Mouse (Mus musculus) adrenal gland, postnatal 10 days (tissue): ENCODE measurements around the gene Prss32. TPM values are rescaled to one million over a fixed set of nuclear protein-coding genes. Genes with fewer than 3 reads are reported as not detected.

Experiments used
- DNase-seq: peaks from one replicate; pipeline ENCODE4 v3.0.0; 2021; ENCODE audit warnings: mixed read lengths
- long read RNA-seq, 2 experiments: library from polyadenylated mRNA; stranded (forward); transcript quantifications; one replicate each; pipeline ENCODE4 v2.0.0; 2021
- total RNA-seq, 2 experiments: library from RNA; stranded (reverse); gene quantifications; 2 replicates each; pipeline ENCODE4 v1.2.3; 2021

The Prss32 gene
- not detected for total RNA-seq
- long read RNA-seq, experiment 1 = 0 reads
- long read RNA-seq, experiment 2 = 0 reads

DNA sequence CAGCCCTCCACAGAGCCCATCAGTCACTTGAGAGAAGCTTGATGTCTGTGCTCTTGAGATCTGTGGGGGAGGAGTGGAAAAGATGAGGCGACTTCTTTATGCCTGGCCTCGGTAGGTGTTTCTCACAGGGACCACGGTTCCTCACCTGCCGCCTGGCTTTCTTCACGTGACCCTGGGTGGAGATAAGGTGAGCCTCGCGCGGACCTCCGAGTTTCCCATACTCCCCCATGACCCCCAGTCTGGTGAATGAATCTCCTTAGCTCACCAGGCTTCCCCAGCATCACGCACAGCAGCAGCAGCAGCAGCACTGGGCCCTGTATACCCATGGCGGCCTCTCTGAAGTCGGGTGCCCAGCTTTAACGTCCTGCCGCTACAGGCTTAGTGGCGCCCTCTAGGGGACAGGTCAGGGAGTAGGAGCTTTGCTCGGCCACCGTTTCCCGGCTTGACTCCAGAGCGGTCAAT, at the start of gene Prss32, which contains the start of gene Prss41:
TSS of gene Prss32 (plus strand) at position 44 of the 462 bp plus-strand sequence.
TSS of gene Prss41 (minus strand) at position 361 of the 462 bp plus-strand sequence.
- peak; percentile 76 for DNase-seq

DNA sequence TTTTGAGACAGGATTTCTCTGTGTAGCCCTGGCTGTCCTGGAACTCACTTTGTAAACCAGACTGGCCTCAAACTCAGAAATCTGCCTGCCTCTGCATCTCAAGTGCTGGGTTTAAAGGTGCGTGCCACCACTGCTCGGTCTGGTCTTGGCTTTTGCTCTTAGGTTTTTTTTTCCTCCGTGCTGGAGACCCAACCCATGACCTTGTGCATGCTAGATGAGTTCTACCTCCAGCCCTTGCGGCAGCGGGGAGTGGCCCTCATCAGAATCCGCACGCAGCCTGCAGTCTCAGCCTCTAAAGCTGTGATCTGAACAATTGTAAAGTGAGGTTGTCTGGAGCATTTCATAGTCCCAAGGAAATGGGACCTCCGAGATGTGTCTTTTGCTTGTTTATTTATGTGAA, 48.3 kb upstream of the Prss32 start:
- no peak for DNase-seq

DNA sequence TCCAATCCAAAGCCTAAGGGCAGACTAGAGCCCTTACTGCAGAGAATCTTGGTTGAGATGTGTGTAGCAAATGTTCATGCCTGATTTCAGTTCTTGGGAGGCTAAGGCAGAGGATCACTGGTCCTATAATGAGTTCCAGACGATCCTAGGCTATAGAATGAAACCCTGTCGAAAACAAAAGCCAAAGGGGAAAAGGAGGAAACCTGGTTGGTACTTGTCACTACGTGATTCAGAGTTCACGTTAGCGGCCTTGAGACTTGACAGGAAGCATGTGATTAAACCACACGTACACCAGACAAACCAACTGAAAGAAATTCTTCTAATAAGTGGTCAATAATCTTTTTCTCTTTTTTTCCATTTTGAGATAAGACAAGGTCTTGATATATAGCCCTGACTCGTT, 46.3 kb upstream of the Prss32 start:
- no peak for DNase-seq

DNA sequence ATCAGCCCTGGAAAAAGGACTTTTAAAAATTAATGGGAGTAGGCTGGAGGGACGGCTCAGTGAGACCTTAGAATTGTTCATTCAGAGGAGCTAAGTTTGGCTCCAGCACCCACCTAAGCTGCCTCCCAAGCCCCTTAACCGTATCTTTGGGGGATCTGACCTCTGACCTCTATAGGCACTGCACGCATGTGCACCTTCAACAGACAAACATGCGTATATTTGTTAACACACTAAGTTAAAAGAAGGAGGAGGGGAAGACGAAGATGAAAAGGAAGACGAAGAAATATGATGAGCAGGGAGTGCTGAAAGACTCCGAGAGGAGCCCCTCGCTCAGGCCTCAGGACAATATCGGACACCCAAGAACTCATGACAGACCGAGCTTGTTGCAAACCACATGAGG, 42.0 kb upstream of the Prss32 start:
- DNase-seq = no peak

DNA sequence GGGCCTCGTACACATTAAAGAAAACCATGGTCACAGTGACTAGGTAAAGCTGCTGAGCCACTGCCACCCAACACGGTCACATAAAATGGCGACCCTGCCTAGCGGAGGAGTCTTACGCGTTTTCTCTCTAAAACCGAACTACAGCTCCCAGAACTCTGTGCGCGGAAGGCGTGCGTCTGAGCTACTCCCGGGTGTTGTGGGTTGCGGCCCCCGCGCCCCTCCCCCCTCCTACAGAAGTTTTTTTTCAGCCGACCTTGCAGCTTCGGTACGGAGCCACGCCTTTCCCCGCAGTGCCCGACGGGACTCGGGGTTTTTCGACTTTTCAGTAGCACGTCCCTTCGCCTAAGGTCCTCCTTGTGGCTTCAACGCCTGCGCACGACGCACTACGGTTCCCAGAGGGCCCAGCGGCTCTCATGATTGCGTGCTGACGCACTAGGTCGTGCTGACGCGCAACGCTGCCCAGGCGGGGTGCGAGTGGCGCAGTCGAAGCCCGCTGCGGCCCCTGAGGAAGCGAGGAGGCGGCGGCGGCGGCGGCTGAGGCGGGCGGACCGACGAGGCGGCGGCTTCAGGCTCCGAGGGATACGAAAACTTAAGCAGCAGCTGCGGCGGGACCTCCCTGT, 40.8 kb upstream of the Prss32 start:
- DNase-seq = peak; percentile 97

DNA sequence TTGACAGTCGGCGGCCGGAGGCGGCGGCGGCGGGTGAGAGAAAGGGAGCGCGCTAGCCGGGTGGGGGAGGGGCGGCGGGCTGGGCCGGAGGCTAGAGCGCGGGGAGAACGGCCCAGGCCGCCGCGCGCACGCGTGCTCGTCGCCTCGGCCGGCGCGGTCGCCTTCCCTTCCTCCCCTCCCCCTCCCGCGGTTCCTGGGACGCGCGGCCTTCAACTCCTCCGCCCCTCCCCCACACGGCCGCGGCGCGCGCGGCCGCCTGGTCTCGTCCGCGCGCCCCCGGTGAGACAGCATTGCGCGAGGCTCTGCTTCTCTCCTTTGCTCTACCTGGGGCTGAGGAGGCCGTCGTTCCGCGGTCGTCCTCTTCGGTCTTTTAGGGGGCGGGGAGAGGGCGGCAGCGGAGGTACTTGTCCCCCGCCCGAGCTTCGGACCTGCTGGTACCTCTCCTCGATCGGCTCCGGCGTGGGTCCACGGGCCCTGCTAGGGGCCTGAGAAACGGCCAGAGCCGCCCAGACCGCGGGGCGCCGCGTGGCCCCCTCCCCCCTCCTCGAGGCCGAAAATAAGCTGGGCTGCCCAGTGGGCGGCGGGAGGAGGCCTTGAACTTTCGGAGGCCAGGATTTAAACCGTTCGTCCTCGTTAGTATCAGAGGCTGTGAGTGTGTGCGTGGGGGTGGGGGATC, 40.2 kb upstream of the Prss32 start:
- peak; percentile 92 for DNase-seq

DNA sequence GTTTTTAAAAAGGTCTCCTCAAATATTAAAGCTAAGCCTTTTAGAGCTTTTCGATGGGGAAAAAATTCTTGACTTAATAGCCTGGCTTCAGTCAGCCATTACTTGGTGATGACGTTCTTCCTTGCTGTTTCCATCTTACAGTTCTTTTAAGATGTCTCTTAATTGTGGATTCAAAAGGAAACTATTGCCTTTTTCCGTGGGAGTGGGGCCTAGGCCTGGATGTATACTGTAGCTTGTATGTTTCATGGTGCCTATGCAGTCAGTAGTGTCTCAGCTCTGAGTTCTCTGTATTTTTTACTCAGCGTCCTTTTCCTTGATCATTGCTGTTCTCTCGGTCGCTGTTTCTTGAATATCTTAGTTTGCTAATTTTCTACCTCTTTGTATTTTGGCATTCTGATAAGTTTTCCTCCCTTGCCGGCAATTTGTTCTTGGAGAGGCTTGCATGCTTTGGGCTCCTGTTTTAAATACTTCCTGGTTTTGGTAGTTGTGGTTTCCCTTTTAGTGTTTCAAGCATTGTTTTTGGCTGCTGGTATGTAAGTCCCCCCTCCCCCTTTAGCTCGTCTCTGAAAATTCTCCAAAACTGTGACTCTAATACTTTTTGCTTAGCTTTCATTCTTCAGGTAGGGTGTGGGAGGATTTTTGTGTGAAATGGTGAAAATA, 39.1 kb upstream of the Prss32 start:
- DNase-seq = no peak

DNA sequence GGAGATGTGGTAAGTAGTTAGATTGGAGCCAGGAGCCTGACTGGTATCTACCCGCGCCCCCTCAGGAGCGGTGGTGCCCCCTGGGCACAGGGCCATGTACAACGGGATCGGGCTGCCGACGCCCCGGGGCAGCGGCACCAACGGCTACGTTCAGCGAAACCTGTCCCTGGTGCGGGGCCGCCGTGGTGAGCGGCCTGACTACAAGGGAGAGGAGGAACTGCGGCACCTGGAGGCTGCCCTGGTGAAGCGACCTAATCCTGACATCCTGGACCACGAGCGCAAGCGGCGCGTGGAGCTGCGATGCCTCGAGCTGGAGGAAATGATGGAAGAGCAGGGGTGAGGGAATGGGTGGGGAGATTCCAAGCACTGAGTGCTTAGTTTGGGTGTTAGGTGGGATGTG, 36.8 kb upstream of the Prss32 start:
- DNase-seq = peak; percentile 55

DNA sequence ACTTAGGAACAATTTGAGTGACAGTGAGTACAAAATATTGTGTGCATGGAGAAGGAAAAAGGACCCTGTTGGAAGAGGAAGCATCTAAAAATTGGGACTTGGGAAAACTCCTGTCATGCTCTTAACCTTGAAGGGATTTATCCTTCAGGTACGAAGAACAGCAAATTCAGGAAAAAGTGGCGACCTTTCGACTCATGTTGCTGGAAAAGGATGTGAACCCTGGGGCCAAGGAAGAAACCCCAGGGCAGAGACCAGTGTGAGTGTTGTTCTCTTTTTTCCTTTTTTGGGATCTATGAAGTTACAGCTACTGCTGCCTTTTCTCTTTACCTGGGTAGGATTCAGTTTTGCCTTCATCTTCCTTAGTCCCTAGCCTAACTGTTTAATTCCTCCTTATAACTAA, 35.7 kb upstream of the Prss32 start:
- DNase-seq = no peak

DNA sequence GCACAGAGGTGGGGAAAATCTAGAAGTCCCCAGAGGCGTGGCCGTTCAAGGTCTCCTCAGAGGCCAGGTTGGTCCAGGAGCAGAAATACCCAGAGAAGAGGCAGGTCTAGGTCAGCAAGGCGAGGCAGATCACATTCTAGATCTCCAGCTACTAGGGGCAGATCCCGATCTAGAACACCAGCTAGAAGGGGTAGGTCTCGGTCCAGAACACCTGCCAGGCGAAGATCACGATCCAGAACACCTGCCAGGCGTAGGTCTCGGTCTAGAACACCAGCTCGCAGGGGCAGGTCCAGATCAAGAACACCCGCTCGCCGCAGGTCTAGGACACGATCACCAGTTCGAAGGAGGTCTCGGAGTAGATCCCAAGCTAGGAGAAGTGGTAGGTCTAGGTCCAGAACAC, 28.0 kb upstream of the Prss32 start:
- no peak for DNase-seq

DNA sequence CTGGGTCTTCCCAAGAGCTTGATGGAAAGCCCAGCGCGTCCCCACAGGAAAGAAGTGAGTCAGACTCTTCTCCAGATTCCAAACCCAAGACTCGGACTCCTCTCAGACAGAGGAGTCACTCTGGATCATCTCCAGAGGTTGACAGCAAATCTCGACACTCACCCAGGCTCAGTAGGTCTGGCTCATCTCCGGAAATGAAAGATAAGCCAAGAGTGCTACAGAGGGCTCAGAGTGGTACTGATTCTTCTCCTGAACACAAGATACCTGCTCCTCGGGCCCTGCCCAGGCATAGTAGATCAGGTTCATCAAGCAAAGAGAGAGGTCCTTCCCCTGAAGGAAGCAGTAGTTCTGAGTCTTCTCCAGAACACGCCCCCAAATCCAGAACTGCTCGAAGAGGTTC, 25.1 kb upstream of the Prss32 start:
- no peak for DNase-seq

DNA sequence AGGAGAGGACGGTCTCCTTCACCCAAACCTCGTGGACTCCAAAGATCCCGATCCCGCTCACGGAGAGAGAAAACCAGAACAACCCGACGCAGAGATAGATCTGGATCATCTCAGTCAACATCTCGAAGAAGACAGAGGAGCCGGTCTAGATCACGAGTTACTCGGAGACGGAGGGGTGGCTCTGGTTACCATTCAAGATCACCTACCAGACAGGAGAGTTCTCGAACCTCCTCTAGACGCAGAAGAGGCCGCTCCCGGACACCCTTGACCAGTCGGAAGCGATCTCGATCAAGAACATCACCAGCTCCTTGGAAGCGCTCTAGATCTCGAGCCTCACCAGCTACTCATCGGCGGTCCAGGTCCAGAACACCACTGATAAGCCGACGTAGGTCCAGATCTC, 24.4 kb upstream of the Prss32 start:
- no peak for DNase-seq

DNA sequence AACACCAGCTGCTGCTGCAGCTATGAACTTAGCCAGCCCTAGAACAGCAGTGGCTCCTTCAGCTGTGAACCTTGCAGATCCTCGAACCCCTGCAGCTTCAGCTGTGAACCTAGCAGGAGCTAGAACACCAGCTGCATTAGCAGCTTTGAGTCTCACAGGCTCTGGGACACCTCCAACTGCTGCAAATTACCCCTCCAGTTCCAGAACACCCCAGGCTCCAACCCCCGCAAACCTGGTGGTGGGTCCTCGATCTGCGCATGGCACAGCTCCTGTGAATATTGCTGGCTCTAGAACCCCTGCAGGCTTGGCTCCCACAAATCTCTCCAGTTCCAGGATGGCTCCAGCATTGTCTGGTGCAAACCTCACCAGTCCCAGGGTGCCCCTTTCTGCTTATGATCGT, 22.9 kb upstream of the Prss32 start:
- no peak for DNase-seq

DNA sequence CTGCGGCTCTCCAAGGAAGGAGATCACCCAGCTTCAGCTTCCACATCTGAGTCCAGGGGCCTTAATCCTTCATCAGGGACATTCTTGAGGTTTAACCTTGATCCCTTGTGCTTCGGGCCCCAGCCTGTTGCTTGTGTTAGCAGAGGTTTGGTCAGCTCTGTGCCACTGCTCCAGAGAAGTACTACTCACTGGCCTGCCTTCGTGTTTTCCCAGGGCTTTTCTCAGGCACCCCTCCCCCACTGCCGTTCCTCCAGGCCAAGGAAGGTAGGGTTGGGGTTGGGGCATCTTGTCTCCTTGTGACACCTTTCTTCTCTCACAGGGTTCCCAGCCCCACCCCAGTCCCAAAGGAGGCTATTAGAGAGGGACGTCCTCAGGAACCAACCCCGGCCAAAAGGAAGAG, 21.6 kb upstream of the Prss32 start:
- peak; percentile 16 for DNase-seq

DNA sequence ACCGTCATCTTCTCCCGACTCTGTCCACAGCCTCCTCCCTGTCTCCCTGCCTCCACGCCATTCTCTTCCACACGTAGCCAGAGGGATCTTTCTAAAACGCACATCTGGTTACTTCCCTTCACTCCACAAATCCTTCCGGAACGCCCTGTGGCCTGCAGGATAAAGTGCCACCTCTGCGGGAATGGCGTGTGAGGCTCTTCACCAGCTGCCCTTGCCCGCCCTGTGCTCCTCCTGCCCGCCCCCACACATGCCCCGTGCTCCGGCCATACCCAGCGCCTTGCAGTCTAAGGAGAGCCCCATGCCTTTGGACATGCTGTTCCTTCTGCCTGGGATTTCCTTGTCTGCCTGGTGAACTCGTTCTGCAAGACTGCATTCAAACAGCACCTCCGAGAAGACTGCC, 20.6 kb upstream of the Prss32 start:
- DNase-seq = no peak

DNA sequence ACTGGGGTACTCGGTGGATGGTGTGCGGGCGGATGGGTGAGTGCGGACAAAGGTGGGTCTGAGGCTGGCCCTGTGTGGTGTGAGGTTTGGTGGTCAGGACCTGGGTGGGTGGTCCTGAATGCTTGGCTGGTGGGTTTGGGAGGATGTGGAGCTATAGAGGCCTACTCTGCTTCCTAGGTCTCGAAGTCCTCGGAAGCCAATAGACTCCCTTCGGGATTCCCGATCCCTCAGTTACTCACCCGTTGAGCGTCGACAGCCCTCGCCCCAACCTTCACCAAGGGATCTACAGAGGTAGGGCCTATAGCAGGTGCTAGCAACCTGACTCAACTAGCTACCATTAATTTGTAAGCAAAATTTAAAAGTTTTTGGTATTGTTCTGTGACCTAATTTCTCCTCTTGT, 20.0 kb upstream of the Prss32 start:
- DNase-seq = no peak

DNA sequence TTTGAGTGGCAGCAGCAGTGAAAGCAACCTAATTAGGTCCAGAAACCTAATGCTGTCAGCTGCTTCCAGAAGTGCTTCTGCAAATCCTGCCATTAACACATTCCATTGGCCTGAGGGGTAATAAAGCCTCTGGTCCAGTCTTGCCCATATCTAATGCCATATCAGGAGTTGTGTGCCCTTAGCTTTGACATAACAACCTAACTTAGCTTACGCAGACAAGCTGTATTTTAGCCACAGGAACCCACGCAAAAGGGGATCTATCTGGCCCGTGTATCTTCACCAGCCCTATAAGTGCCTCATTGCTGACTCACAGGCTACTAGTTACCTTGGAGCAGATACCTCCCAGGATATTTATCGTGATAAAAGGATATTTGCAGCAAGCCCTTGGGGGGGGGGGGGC, 18.1 kb upstream of the Prss32 start:
- no peak for DNase-seq

DNA sequence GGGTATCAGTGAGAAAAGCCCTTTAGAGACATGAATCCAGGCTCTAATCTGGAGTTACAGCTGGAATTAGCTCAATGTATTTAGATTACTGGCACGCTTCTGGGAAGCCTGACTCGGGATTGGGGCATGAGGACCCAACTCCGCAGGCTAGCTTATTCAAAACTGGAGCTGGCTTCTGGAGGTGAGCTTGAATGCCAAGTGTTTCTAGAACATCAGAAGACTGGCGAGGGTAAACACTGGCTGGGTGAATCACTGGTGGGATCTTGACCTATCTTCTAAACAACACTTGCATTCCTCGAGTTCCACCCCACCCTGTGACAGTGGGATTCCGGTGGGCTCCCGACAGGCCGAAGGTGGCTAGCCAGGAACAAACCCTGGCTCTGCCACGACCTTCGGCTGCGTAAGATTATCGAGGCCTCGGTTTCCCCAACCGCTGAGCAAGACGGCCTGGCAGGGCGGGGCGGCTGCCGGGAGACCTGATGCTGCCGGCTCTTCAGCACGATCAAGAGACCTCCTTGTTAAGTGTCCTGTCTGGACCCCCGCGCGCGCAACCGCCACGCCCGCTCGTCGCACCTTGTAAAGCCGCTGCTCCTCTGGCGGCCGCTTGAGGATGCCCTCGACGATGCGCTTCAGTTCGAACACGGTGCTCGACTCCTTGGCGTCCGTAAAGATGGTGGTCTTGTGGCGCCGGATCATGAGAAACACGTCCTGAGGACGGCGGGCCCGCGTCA, 15.2 kb upstream of the Prss32 start:
- peak; percentile 66 for DNase-seq

DNA sequence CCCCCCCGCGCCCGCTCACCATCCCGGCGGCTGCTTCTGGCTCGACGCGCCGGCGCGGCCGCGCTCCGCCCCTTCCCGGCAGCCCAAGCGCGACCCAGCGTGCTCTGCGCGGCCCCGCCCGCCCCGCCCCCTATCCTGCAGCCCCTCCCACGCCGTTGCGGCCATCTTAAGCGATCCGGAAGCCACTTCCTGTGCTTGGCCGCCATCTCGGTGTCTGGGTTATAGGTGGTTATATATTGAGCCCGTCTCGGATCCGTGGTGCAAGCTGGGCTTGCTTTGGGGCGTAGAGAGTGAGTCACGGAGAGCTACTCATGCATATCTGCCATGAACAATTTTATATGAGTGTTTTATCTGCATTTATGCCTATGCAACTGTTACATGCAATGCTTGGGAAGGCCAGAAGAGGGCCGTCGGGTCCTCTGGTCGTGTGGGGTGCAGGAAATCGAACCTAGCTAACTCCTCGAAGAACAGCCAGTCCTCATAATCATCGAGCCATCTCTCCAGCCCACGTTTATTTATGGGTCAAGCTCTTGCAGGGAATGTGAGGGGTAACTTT, 14.5 kb upstream of the Prss32 start, which contains the start of gene Elob:
TSS of gene Elob (minus strand) at position 73 of the 556 bp plus-strand sequence.
- peak; percentile 90 for DNase-seq

DNA sequence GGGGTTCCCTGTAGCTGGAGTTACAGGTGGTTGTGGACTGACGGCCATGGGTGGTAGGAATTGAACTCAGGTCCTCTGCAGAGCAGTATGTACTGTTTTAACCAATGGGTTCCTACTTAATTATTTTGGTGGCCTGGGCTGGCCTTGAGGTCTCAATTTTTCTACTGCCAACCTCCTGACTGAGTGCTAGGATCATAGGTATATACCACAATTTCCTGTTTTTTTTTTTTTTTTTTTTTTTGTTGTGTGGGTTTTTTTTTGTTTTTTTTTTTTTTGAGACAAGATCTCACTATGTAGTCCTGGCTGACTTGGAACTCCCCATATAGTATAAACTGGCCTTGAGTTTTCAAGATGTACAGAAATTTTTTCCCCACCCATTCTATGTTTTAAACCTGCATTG, 12.5 kb upstream of the Prss32 start:
- DNase-seq = no peak

DNA sequence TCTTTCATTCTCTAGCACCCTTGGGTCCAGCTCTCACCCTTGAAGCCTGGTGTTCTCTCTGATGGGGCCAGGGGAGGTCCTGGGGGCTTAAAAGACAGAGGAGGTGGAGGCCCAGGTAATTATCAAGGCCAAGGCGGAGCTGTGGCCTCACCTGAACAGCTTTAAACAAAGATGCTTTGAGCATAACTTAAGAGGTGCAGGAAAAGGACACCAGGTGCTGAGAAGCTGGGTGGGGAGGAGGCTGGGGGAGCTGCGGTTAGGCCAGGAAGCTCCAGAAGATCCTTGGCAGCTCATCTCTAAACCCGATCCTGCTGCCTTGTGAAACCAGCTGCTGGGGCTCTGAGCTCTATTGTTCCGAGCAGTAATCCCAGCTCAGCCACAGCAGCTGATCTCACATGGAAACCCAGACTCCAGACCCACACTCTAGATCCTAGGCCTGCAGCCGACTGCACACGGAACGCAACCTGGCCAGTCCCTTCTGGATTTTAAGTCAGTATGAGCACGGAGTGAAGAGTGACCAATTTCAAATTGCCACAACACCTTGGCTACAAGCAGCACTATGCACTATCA, 7.6 kb upstream of the Prss32 start, which contains the start of gene Prss33:
TSS of gene Prss33 (minus strand) at position 51 of the 570 bp plus-strand sequence.
- no peak for DNase-seq

DNA sequence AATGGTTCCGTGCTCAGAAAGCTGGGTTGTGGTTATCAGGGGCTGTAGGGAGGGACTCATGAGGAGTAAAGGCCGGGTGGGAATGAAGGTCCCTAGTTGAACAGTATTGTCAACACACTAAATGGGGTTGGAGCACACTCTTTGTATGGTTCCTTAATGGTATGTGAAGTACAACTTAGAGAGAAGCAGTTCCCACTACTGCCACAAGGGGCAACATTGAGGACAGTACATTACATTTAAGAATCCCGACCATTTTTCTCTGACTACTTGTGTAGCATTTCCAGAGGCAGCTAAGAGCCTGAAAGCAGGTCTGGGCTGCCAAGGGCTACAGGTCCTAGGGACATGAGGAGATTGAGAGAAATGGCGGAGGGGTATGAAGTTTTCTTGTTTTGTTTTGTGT, 2.5 kb upstream of the Prss32 start:
- peak; percentile 67 for DNase-seq
